Mouse (Mus musculus) liver, embryonic 12.5 days (tissue): ENCODE measurements around the gene Gpr34. TPM values are rescaled to one million over a fixed set of nuclear protein-coding genes. Genes with fewer than 3 reads are reported as not detected.

ENCODE experiments used
- ATAC-seq: fragments of 200-750 bp; cut with Nextera tagmentation; 2 replicates; pipeline ENCODE4 v1.8.0; 2017; ENCODE audit warnings: moderate number of reproducible peaks, mild to moderate bottlenecking, moderate library complexity
- H3K27ac ChIP-seq: fragments of 300-500 bp; sonication (generic); 2 replicates; pipeline ENCODE4 v1.5.1; 2016; ENCODE audit warnings: mild to moderate bottlenecking
- H3K27me3 ChIP-seq: fragments of 300-500 bp; sonication (generic); replicated peaks from 2 replicates; pipeline ENCODE4 v1.6.1; 2016; ENCODE audit warnings: mild to moderate bottlenecking, moderate library complexity
- H3K36me3 ChIP-seq: fragments of 300-500 bp; sonication (generic); 2 replicates; pipeline ENCODE4 v1.6.1; 2016; ENCODE audit warnings: mild to moderate bottlenecking, moderate library complexity
- H3K4me1 ChIP-seq: fragments of 300-500 bp; sonication (generic); 2 replicates; pipeline ENCODE4 v1.6.1; 2016
- H3K4me2 ChIP-seq: fragments of 300-500 bp; sonication (generic); 2 replicates; pipeline ENCODE4 v1.6.1; 2016; ENCODE audit warnings: mild to moderate bottlenecking, moderate library complexity
- H3K4me3 ChIP-seq: fragments of 300-500 bp; sonication (generic); 2 replicates; pipeline ENCODE4 v1.5.1; 2016; ENCODE audit warnings: mild to moderate bottlenecking, moderate library complexity
- H3K9ac ChIP-seq: fragments of 300-500 bp; sonication (generic); 2 replicates; pipeline ENCODE4 v1.6.1; 2016; ENCODE audit warnings: mild to moderate bottlenecking, moderate library complexity
- H3K9me3 ChIP-seq: fragments of 300-500 bp; sonication (generic); replicated peaks from 2 replicates; pipeline ENCODE4 v1.6.1; 2016; ENCODE audit warnings: mild to moderate bottlenecking, moderate library complexity
- WGBS: fragments of 180-500 bp; shearing (Covaris S2); methylation state at CpG from one replicate; pipeline ENCODE4 v1.1.7; 2016; ENCODE audit not compliant: insufficient replicate concordance; 5-methylcytosine and 5-hydroxymethylcytosine counted together
- polyA plus RNA-seq: library from polyadenylated mRNA; unstranded; fragments of >200 nt; fragmentation: Nextera tagmentation; extraction: Ambion mirVana; gene quantifications from 2 replicates; pipeline ENCODE4 v1.2.1, GENCODE M21; 2016

Gpr34 gene
- 0.44 and 0.50 TPM in 2 replicates for polyA plus RNA-seq

- no peaks in the 10 kb centered on the region for H3K4me1 ChIP-seq
- H3K4me2 ChIP-seq, result no peak within 1 kb of the TSS
- no peak for ATAC-seq
- H3K9me3 ChIP-seq, result no peaks in the 10 kb centered on the region
- no peak within 1 kb of the TSS for H3K27ac ChIP-seq
- H3K9ac ChIP-seq, result no peak within 1 kb of the TSS
- no peaks in the 10 kb centered on the region for H3K36me3 ChIP-seq
- 32% methylated on average over 5 of the region's 5 CpGs for WGBS
- H3K4me3 ChIP-seq, result no peak within 1 kb of the TSS
- H3K27me3 ChIP-seq, result no peaks in the 10 kb centered on the region
These were observed at the start of gene Gpr34 for GRCm38 (mm10) chrX:13631599-13632283. TSS of gene Gpr34 (plus strand) at chrX:13632089.

GRCm38 (mm10) chrX:13599373-13599772, 32.5 kb upstream of the Gpr34 start:
- Histone ChIP-seq H3K36me3 (no peaks in the 10 kb centered on the region), H3K9me3 (no peaks in the 10 kb centered on the region), H3K9ac (no peak overlapping the region), H3K4me2 (no peak overlapping the region), H3K4me1 (no peaks in the 10 kb centered on the region), H3K27ac (no peak overlapping the region), H3K4me3 (no peak overlapping the region), H3K27me3 (no peaks in the 10 kb centered on the region)
- 51% methylated on average over 2 of the region's 2 CpGs for WGBS
- ATAC-seq, result no peak

- Histone ChIP-seq H3K9me3 (no peaks in the 10 kb centered on the region), H3K4me1 (no peaks in the 10 kb centered on the region), H3K36me3 (no peaks in the 10 kb centered on the region), H3K4me3 (no peak overlapping the region), H3K27me3 (no peaks in the 10 kb centered on the region), H3K9ac (no peak overlapping the region), H3K27ac (no peak overlapping the region), H3K4me2 (no peak overlapping the region)
- ATAC-seq, result no peak
- WGBS, result 55% methylated on average over 1 of the region's 1 CpGs
These were observed 31.9 kb upstream of the Gpr34 start for GRCm38 (mm10) chrX:13599966-13600365.

- 34% methylated on average over 3 of the region's 3 CpGs for WGBS
- Histone ChIP-seq H3K36me3 (no peaks in the 10 kb centered on the region), H3K9ac (no peak overlapping the region), H3K27ac (no peak overlapping the region), H3K4me3 (no peak overlapping the region), H3K4me1 (no peaks in the 10 kb centered on the region), H3K27me3 (no peaks in the 10 kb centered on the region), H3K4me2 (no peak overlapping the region), H3K9me3 (no peaks in the 10 kb centered on the region)
- no peak for ATAC-seq
These were observed 25.1 kb upstream of the Gpr34 start for GRCm38 (mm10) chrX:13606741-13607140.

GRCm38 (mm10) chrX:13607752-13608151, 24.1 kb upstream of the Gpr34 start:
- Histone ChIP-seq H3K27me3 (no peaks in the 10 kb centered on the region), H3K4me3 (no peak overlapping the region), H3K4me1 (no peaks in the 10 kb centered on the region), H3K4me2 (no peak overlapping the region), H3K27ac (no peak overlapping the region), H3K9ac (no peak overlapping the region), H3K9me3 (no peaks in the 10 kb centered on the region), H3K36me3 (no peaks in the 10 kb centered on the region)
- WGBS, result 35% methylated on average over 3 of the region's 3 CpGs
- no peak for ATAC-seq

- no peak for ATAC-seq
- 70% methylated on average over 5 of the region's 5 CpGs for WGBS
- H3K4me1 ChIP-seq, result no peaks in the 10 kb centered on the region
These were observed 20.8 kb upstream of the Gpr34 start for GRCm38 (mm10) chrX:13611114-13611513.

GRCm38 (mm10) chrX:13612115-13612514, 19.8 kb upstream of the Gpr34 start:
- Histone ChIP-seq H3K4me2 (no peak overlapping the region), H3K27me3 (no peaks in the 10 kb centered on the region), H3K9me3 (no peaks in the 10 kb centered on the region), H3K36me3 (no peaks in the 10 kb centered on the region), H3K27ac (no peak overlapping the region), H3K4me3 (no peak overlapping the region), H3K9ac (no peak overlapping the region), H3K4me1 (no peaks in the 10 kb centered on the region)
- WGBS, result 42% methylated on average over 2 of the region's 2 CpGs
- ATAC-seq, result no peak

More at GRCm38 (mm10) chrX:13611114-13611513, 20.8 kb upstream of the Gpr34 start:
- no peak overlapping the region for H3K27ac ChIP-seq
- no peaks in the 10 kb centered on the region for H3K36me3 ChIP-seq
- H3K27me3 ChIP-seq, result no peaks in the 10 kb centered on the region
- no peak overlapping the region for H3K9ac ChIP-seq
- no peak overlapping the region for H3K4me3 ChIP-seq
- no peaks in the 10 kb centered on the region for H3K9me3 ChIP-seq
- no peak overlapping the region for H3K4me2 ChIP-seq

GRCm38 (mm10) chrX:13616726-13617125, 15.2 kb upstream of the Gpr34 start:
- no peak overlapping the region for H3K27ac ChIP-seq
- WGBS, result 43% methylated on average over 1 of the region's 1 CpGs
- no peak for ATAC-seq
- H3K36me3 ChIP-seq, result no peaks in the 10 kb centered on the region
- H3K9ac ChIP-seq, result no peak overlapping the region
- no peaks in the 10 kb centered on the region for H3K27me3 ChIP-seq
- no peak overlapping the region for H3K4me2 ChIP-seq
- no peaks in the 10 kb centered on the region for H3K9me3 ChIP-seq
- no peaks in the 10 kb centered on the region for H3K4me1 ChIP-seq
- no peak overlapping the region for H3K4me3 ChIP-seq

GRCm38 (mm10) chrX:13617294-13617693, 14.6 kb upstream of the Gpr34 start:
- no peaks in the 10 kb centered on the region for H3K9me3 ChIP-seq
- H3K4me2 ChIP-seq, result no peak overlapping the region
- H3K36me3 ChIP-seq, result no peaks in the 10 kb centered on the region
- WGBS, result 58% methylated on average over 1 of the region's 1 CpGs
- H3K27ac ChIP-seq, result no peak overlapping the region
- no peak overlapping the region for H3K9ac ChIP-seq
- no peak overlapping the region for H3K4me3 ChIP-seq
- no peaks in the 10 kb centered on the region for H3K4me1 ChIP-seq
- no peaks in the 10 kb centered on the region for H3K27me3 ChIP-seq
- no peak for ATAC-seq

GRCm38 (mm10) chrX:13618476-13618875, 13.4 kb upstream of the Gpr34 start:
- no peaks in the 10 kb centered on the region for H3K27me3 ChIP-seq
- no peaks in the 10 kb centered on the region for H3K9me3 ChIP-seq
- WGBS, result 62% methylated on average over 4 of the region's 4 CpGs
- no peak for ATAC-seq
- no peaks in the 10 kb centered on the region for H3K36me3 ChIP-seq
- H3K27ac ChIP-seq, result no peak overlapping the region
- H3K4me3 ChIP-seq, result no peak overlapping the region
- H3K9ac ChIP-seq, result no peak overlapping the region
- no peak overlapping the region for H3K4me2 ChIP-seq
- H3K4me1 ChIP-seq, result no peaks in the 10 kb centered on the region

- Histone ChIP-seq H3K4me3 (no peak overlapping the region), H3K27ac (no peak overlapping the region), H3K9me3 (no peaks in the 10 kb centered on the region), H3K9ac (no peak overlapping the region), H3K27me3 (no peaks in the 10 kb centered on the region), H3K4me1 (no peaks in the 10 kb centered on the region), H3K36me3 (no peaks in the 10 kb centered on the region), H3K4me2 (no peak overlapping the region)
- no peak for ATAC-seq
- 59% methylated on average over 4 of the region's 4 CpGs for WGBS
These were observed 10.4 kb upstream of the Gpr34 start for GRCm38 (mm10) chrX:13621473-13621872.

GRCm38 (mm10) chrX:13622654-13623053, 9.2 kb upstream of the Gpr34 start:
- Histone ChIP-seq H3K27me3 (no peaks in the 10 kb centered on the region), H3K4me2 (no peak overlapping the region), H3K9me3 (no peaks in the 10 kb centered on the region), H3K4me1 (no peaks in the 10 kb centered on the region), H3K36me3 (no peaks in the 10 kb centered on the region), H3K4me3 (no peak overlapping the region), H3K9ac (no peak overlapping the region), H3K27ac (no peak overlapping the region)
- ATAC-seq, result no peak
- 63% methylated on average over 5 of the region's 5 CpGs for WGBS

GRCm38 (mm10) chrX:13636398-13636797, 4.5 kb downstream of the Gpr34 start:
- WGBS, result 47% methylated on average over 1 of the region's 1 CpGs
- H3K4me1 ChIP-seq, result no peaks in the 10 kb centered on the region
- no peaks in the 10 kb centered on the region for H3K36me3 ChIP-seq
- no peaks in the 10 kb centered on the region for H3K27me3 ChIP-seq
- H3K9ac ChIP-seq, result no peak overlapping the region
- no peak overlapping the region for H3K4me2 ChIP-seq
- H3K9me3 ChIP-seq, result no peaks in the 10 kb centered on the region
- no peak for ATAC-seq
- no peak overlapping the region for H3K27ac ChIP-seq
- no peak overlapping the region for H3K4me3 ChIP-seq
